Mouse (Mus musculus) embryonic facial prominence, embryonic 14.5 days (tissue): Measurements from ENCODE around the gene C2cd3. TPM values are rescaled to one million over a fixed set of nuclear protein-coding genes. Genes with fewer than 3 reads are reported as not detected.

ENCODE experiments used
- ATAC-seq: fragments of 200-750 bp; cut with Nextera tagmentation; 2 replicates; pipeline ENCODE4 v1.8.0; 2017; ENCODE audit warnings: low read depth, moderate number of reproducible peaks, moderate TSS enrichment
- DNase-seq: peaks from one replicate; pipeline ENCODE4 v3.0.0-alpha.2; 2015; ENCODE audit warnings: low spot score
- H3K27ac ChIP-seq: fragments of 300-500 bp; sonication (generic); replicated peaks from 2 replicates; pipeline ENCODE4 v1.5.1; 2014; ENCODE audit warnings: low read depth, mild to moderate bottlenecking, low read length, moderate library complexity
- H3K27me3 ChIP-seq: fragments of 300-500 bp; sonication (generic); replicated peaks from 2 replicates; pipeline ENCODE4 v1.6.1; 2014; ENCODE audit warnings: low read length; ENCODE audit not compliant: control insufficient read depth, insufficient read depth
- H3K36me3 ChIP-seq: fragments of 300-500 bp; sonication (generic); 2 replicates; pipeline ENCODE4 v1.6.1; 2014; ENCODE audit warnings: low read length, mixed read lengths; ENCODE audit not compliant: control insufficient read depth, insufficient read depth
- H3K4me1 ChIP-seq: fragments of 300-500 bp; sonication (generic); 2 replicates; pipeline ENCODE4 v1.6.1; 2014; ENCODE audit warnings: antibody characterized with exemption, low read length; ENCODE audit not compliant: control insufficient read depth, insufficient read depth
- H3K4me2 ChIP-seq: fragments of 300-500 bp; sonication (generic); 2 replicates; pipeline ENCODE4 v1.6.1; 2014; ENCODE audit warnings: low read depth, mild to moderate bottlenecking, low read length, moderate library complexity, mixed read lengths
- H3K4me3 ChIP-seq: fragments of 300-500 bp; sonication (generic); 2 replicates; pipeline ENCODE4 v1.5.1; 2014; ENCODE audit warnings: low read depth, mild to moderate bottlenecking, low read length
- H3K9ac ChIP-seq: fragments of 300-500 bp; sonication (generic); 2 replicates; pipeline ENCODE4 v1.6.1; 2014; ENCODE audit warnings: low read depth, mild to moderate bottlenecking, low read length, moderate library complexity, mixed read lengths
- H3K9me3 ChIP-seq: fragments of 300-500 bp; sonication (generic); 2 replicates; pipeline ENCODE4 v1.6.1; 2016; ENCODE audit warnings: low read length; ENCODE audit not compliant: control insufficient read depth
- WGBS: fragments of 180-500 bp; shearing (Covaris S2); extraction: QIAGEN DNeasy Blood & Tissue Kit; methylation state at CpG from one replicate; pipeline ENCODE4 v1.1.7; 2014; 5-methylcytosine and 5-hydroxymethylcytosine counted together
- polyA plus RNA-seq: library from polyadenylated mRNA; unstranded; fragments of >200 nt; fragmentation: Nextera tagmentation; extraction: Ambion mirVana; gene quantifications from 2 replicates; pipeline ENCODE4 v1.2.1, GENCODE M21; 2014

The C2cd3 gene
- polyA plus RNA-seq, 1 experiment from 2014 or later: 21.7 TPM

DNA sequence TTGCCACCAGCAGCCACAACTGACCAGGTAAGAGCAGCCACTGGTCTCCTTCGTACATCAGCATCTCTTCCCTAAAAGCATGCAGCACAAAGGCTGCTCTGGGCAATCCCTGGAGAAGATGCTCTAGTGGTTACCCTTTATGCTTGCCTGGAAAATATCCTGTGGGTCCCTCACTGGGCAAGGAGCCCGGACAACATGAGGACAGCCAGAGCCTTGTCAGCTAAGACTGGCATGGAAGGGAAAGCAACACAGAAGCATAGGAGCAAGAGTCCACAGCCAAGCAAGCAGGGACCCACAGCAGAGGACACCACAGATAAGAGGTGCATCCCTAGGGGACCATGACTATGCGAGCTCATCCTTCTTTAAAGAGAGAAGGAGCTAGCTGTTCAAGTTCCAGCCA is 87.8 kb downstream of the C2cd3 start:
- H3K36me3 ChIP-seq: peaks cover 75% of the 10 kb centered on the region
- H3K27ac ChIP-seq: no peak overlapping the region
- WGBS: 94% methylated on average over 3 of the region's 3 CpGs
- DNase-seq (no peak), ATAC-seq (no peak)
- no peaks in the 10 kb centered on the region for H3K9me3 ChIP-seq
- no peak overlapping the region for H3K4me2 ChIP-seq
- H3K4me1 ChIP-seq: no peaks in the 10 kb centered on the region
- no peak overlapping the region for H3K9ac ChIP-seq
- H3K4me3 ChIP-seq: no peak overlapping the region
- H3K27me3 ChIP-seq: no peaks in the 10 kb centered on the region

DNA sequence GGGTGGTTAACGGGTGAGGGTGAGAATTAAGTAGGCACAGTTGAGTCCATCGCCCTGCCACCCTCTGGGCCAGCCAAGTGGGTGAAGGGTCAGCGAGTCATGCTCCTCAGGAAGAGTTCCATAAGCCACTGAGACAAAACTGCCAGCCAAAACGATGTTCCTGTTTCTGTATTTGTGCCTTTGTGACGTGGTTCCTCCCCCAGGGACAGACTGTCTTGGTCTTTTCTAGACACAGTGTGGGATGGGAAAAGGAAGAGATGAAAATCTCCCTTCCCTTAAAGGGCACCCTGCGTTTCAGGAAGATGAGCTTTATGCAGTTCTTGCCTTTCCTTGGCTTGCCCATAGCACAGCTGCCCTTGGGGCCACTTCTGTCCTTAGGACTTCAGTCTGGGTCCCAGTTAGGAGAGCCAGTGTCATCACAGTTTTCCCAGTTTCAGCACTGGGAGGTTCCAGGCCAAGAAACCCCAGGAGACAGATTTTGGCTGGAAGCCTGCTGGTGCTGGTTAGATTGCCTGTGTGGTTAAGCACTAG is 89.7 kb downstream of the C2cd3 start:
- DNase-seq (peak; percentile 25), ATAC-seq (no peak)
- WGBS: 80% methylated on average over 6 of the region's 6 CpGs
- Histone ChIP-seq H3K4me2 (no peak overlapping the region), H3K36me3 (peaks cover 58% of the 10 kb centered on the region), H3K27me3 (no peaks in the 10 kb centered on the region), H3K4me3 (no peak overlapping the region), H3K9me3 (no peaks in the 10 kb centered on the region), H3K4me1 (no peaks in the 10 kb centered on the region), H3K9ac (no peak overlapping the region), H3K27ac (no peak overlapping the region)

DNA sequence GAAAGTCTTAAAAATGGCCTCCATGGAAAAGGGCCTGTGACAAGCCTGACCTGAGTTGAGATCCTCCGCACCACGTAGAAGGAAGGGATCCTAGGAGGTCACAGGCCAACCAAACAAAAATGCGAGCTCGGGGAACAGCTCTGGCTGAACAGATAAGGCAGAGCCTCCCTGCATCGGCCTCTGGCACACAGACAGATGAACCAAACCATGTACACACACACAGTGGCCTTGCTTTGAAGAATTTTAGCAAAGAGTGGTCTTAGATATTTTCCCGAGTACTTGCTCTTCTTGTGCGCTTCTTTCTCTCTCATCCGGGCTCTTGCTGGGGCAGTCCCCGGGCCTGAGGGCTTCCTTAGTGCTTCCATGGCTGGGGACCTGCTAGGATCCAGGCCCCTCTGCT is 91.2 kb downstream of the C2cd3 start:
- Histone ChIP-seq H3K27ac (no peak overlapping the region), H3K27me3 (no peaks in the 10 kb centered on the region), H3K36me3 (peaks cover 43% of the 10 kb centered on the region), H3K4me1 (no peaks in the 10 kb centered on the region), H3K9me3 (no peaks in the 10 kb centered on the region), H3K4me2 (no peak overlapping the region), H3K4me3 (no peak overlapping the region), H3K9ac (no peak overlapping the region)
- ATAC-seq: no peak
- DNase-seq: no peak
- 74% methylated on average over 9 of the region's 9 CpGs for WGBS

DNA sequence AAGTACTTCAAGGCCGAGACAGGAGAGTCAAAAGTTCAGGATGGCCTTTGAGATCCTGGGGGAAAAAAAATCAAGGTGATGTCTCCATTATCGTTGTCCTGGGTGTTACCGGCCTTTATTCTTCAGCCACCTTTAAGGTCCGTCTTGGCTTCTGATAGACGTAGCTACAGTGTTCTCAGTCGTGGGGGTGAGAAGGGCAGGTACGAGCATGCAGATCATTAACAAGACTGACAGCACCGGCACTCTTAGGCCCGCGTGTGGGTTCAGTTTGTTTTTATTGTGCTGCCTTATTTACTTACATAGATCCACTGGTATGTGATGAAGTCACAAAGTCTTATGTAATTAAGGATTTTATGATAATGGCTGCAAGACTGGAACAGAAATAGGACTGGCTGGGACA is 91.7 kb downstream of the C2cd3 start:
- Histone ChIP-seq H3K4me3 (no peak overlapping the region), H3K27me3 (no peaks in the 10 kb centered on the region), H3K9ac (no peak overlapping the region), H3K27ac (no peak overlapping the region), H3K4me2 (no peak overlapping the region), H3K36me3 (peaks cover 40% of the 10 kb centered on the region; the same call in 1 of the 2 replicates), H3K9me3 (no peaks in the 10 kb centered on the region), H3K4me1 (no peaks in the 10 kb centered on the region)
- DNase-seq (no peak), ATAC-seq (no peak)
- WGBS: 69% methylated on average over 10 of the region's 10 CpGs

DNA sequence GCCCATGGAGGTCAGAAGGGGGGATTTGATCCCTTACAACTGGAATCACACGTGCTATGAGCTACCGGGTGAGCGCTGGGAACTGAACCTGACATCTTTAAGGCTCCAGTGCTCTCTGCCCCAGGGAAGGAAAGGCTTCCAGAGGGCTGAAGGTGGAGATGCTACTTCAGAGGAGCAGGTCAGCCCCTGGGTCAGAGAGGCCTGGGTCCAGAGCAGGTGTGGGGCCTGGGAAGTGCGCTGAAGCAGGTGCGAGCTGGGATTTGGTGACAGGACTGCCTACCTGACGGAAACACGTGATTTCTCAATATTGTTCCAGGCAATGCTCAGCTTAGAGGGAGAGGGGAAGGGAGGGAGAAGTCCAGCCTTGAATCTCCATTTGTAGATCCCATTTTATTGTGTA is 92.2 kb downstream of the C2cd3 start:
- no peaks in the 10 kb centered on the region for H3K27me3 ChIP-seq
- no peak overlapping the region for H3K4me3 ChIP-seq
- ATAC-seq: no peak
- H3K4me1 ChIP-seq: no peaks in the 10 kb centered on the region
- WGBS: 87% methylated on average over 7 of the region's 7 CpGs
- peaks cover 41% of the 10 kb centered on the region for H3K36me3 ChIP-seq
- no peak overlapping the region for H3K27ac ChIP-seq
- DNase-seq: no peak
- no peak overlapping the region for H3K9ac ChIP-seq
- H3K4me2 ChIP-seq: no peak overlapping the region
- no peaks in the 10 kb centered on the region for H3K9me3 ChIP-seq

DNA sequence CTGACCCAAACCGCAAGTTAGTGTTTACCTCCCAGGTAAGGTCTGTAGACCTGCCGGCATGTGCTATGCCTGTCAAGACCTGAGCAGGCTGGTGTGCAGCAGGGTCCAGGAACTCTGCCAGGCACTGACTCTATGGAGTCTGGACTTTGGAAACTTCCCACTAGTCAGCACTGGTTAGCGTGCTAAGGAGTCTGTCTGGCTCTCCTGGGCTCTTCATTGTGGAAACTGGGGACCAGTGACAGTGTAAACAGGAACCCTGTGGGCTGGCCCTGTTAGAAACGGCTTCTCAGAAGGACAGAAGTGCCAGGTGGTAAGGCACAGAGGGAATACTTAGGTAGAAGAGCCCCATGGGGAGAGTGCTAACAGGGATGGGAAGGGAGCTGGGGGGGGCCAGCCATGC is 93.2 kb downstream of the C2cd3 start:
- WGBS: 75% methylated on average over 4 of the region's 4 CpGs
- Histone ChIP-seq H3K27ac (peak overlapping the region; percentile 59), H3K4me1 (no peaks in the 10 kb centered on the region), H3K36me3 (peaks cover 40% of the 10 kb centered on the region), H3K27me3 (no peaks in the 10 kb centered on the region), H3K4me2 (0 out of 2 replicates have a peak overlapping the region, but pooled peaks have one; percentile 5), H3K9ac (no peak overlapping the region), H3K4me3 (no peak overlapping the region), H3K9me3 (no peaks in the 10 kb centered on the region)
- DNase-seq: peak; percentile 29
- peak; percentile 64 for ATAC-seq

DNA sequence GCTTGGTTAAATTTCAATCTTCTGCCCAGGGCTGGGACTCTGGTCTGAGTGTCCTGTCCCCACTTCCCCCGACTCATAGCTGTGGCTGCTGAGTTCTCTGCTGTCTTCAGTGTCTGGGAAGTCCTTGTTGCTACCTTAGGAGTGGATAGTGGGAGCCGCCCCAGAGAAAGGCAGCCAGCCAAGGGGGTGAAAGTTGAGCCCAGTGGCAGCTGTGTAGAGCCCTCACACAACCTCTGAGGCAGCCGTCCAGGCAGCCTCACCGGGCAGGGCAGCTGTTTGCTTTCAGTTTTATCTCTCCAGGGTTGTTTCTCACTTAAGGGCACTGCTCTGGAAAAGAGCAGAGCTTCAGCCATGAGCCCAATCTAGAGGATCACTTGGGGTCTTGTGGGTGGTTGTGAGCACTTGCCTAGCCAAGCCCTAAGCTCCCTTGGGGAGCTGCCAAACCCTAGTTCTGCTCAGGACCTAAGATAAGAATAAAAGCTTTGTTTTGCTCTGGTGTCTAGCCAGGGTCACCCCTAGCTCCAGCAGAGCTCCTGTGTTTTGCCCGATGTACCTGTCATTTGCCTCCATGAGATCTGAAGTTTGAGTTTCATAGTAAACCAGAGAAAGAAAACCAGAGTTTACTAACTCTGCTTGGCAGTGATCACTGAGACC is 93.8 kb downstream of the C2cd3 start:
- H3K27ac ChIP-seq: peak overlapping the region; percentile 59
- 0 out of 2 replicates have a peak overlapping the region, but pooled peaks have one; percentile 5 for H3K4me2 ChIP-seq
- 48% methylated on average over 5 of the region's 5 CpGs for WGBS
- H3K4me1 ChIP-seq: no peaks in the 10 kb centered on the region
- H3K9me3 ChIP-seq: no peaks in the 10 kb centered on the region
- H3K4me3 ChIP-seq: no peak overlapping the region
- ATAC-seq (peak; percentile 92), DNase-seq (peak; percentile 71)
- no peak overlapping the region for H3K9ac ChIP-seq
- no peaks in the 10 kb centered on the region for H3K27me3 ChIP-seq
- peaks cover 41% of the 10 kb centered on the region for H3K36me3 ChIP-seq

DNA sequence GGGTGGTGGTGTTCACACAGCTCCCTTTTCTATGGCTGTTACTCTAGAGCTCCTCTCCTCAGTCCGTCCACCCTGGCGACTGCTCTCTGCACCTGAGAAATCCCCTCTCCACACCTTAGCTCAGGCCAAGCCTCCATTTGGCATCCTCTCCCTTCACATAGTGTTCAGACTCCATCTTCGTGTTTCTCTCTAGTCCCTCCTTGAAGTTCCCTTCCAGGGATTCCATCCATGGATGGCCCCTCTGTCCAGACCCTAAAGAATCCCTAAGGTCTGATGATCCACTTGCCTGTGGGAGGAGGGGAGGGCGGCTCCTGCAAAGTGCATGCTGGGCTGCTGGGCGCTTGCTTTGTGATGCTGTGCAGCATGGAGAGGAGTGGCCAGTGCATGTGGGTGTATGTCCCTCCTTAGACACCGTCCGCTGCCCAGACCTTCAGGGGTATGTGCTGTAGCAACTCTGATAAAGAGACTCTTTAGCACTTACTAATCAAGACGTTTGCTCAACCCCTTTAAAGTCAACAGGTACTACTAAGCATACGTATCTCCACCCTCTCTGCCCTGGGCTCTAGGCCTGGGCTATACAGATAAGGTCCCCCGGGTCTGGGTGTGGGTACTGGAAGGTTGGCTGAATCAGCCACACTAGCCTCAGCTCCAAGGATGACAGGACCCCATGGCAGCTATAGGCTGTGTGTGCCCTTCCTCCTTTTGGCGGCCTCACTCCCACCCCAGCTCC is 94.9 kb downstream of the C2cd3 start:
- Histone ChIP-seq H3K9ac (no peak overlapping the region), H3K4me2 (no peak overlapping the region), H3K4me3 (no peak overlapping the region), H3K4me1 (no peaks in the 10 kb centered on the region), H3K36me3 (peaks cover 37% of the 10 kb centered on the region), H3K9me3 (no peaks in the 10 kb centered on the region), H3K27ac (no peak overlapping the region), H3K27me3 (no peaks in the 10 kb centered on the region)
- WGBS: 85% methylated on average over 11 of the region's 11 CpGs
- ATAC-seq (no peak), DNase-seq (no peak)
